In genomic region chr5:147186001-147186431, GRCm38 (mm10) we compare ENCODE assay signal across 8 mouse cellular contexts. TPM values are rescaled to one million over a fixed set of nuclear protein-coding genes. Genes with fewer than 3 reads are reported as not detected.
DNase-seq lines count a peak whose midpoint lies in the region; ATAC-seq and TF ChIP-seq lines count a peak whose summit lies in the region.

No protein-coding gene starts in this region.

- TF ChIP-seq CTCF in thymus, adult 2 months (IDR thresholded peaks at IDR 0.05; ENCODE audit: borderline replicate concordance, control insufficient read depth, extremely low read depth, insufficient read depth, low read length, poor library complexity) = no peak

- H3K27me3 ChIP-seq in heart, embryonic 15.5 days = peaks cover 87% of the 10 kb centered on the region
- H3K27me3 ChIP-seq in limb, embryonic 13.5 days = peaks cover 95% of the 10 kb centered on the region
- peaks cover 51% of the 10 kb centered on the region for H3K27me3 ChIP-seq in midbrain, embryonic 16.5 days (ENCODE audit: control insufficient read depth, insufficient read depth, low read depth, low read length)
- H3K27me3 ChIP-seq in thymus, adult 2 months (ENCODE audit: control insufficient read depth, insufficient read depth, low read length) = peaks cover 27% of the 10 kb centered on the region

- peaks cover 29% of the 10 kb centered on the region for H3K4me1 ChIP-seq in heart, embryonic 15.5 days (replicated peaks)
- H3K4me1 ChIP-seq in limb, embryonic 13.5 days = peaks cover 23% of the 10 kb centered on the region
- H3K4me1 ChIP-seq in midbrain, embryonic 16.5 days (ENCODE audit: control insufficient read depth, insufficient read depth, low read length) = peaks cover 28% of the 10 kb centered on the region
- H3K4me1 ChIP-seq in thymus, adult 2 months (replicated peaks; ENCODE audit: control insufficient read depth, insufficient read depth, low read length) = no peaks in the 10 kb centered on the region

- H3K4me2 ChIP-seq in heart, embryonic 15.5 days = peak overlapping the region; percentile 52
- H3K4me2 ChIP-seq in limb, embryonic 13.5 days (replicated peaks) = peak overlapping the region; percentile 48
- H3K4me2 ChIP-seq in midbrain, embryonic 16.5 days (ENCODE audit: low read length) = peak overlapping the region; percentile 60

- no peak for TF ChIP-seq POLR2A in thymus, adult 2 months (IDR thresholded peaks at IDR 0.05; ENCODE audit: control insufficient read depth, extremely low read depth, insufficient read depth, low read length, poor library complexity)

- H3K27ac ChIP-seq in heart, embryonic 15.5 days = no peak overlapping the region
- no peak overlapping the region for H3K27ac ChIP-seq in limb, embryonic 13.5 days
- H3K27ac ChIP-seq in midbrain, embryonic 16.5 days (ENCODE audit: low read length) = no peak overlapping the region
- H3K27ac ChIP-seq in thymus, adult 2 months (ENCODE audit: control insufficient read depth, insufficient read depth, low read length) = no peak overlapping the region

- DNase-seq in spleen, postnatal 36 days (ENCODE audit: low spot score in 2 of 2) = peak; percentile 4 to 10
- DNase-seq in spleen, postnatal 4 days (ENCODE audit: low spot score in 2 of 2) = no peak
- peak; percentile 56 to 58 for DNase-seq in cerebellum, postnatal 25 days
- no peak for DNase-seq in urinary bladder, adult 2 months (ENCODE audit: low spot score)
- DNase-seq in thymus, adult 2 months = no peak

- no peak overlapping the region for H3K9ac ChIP-seq in heart, embryonic 15.5 days
- no peak overlapping the region for H3K9ac ChIP-seq in limb, embryonic 13.5 days
- no peak overlapping the region for H3K9ac ChIP-seq in midbrain, embryonic 16.5 days (ENCODE audit: low read depth, low read length)

- peak overlapping the region; percentile 31 for H3K4me3 ChIP-seq in heart, embryonic 15.5 days
- peak overlapping the region; percentile 22 for H3K4me3 ChIP-seq in limb, embryonic 13.5 days
- no peak overlapping the region for H3K4me3 ChIP-seq in midbrain, embryonic 16.5 days (ENCODE audit: low read depth, low read length)
- no peak overlapping the region for H3K4me3 ChIP-seq in thymus, adult 2 months (ENCODE audit: control insufficient read depth, insufficient read depth, low read length)

- WGBS in heart, embryonic 15.5 days = under 1% methylated on average over 26 of the region's 26 CpGs
- WGBS in limb, embryonic 13.5 days = under 1% methylated on average over 25 of the region's 26 CpGs
- 0% methylated on average over 26 of the region's 26 CpGs for WGBS in midbrain, embryonic 16.5 days
- 2% methylated on average over 25 of the region's 26 CpGs for WGBS in thymus, adult 2 months

- no peaks in the 10 kb centered on the region for H3K36me3 ChIP-seq in heart, embryonic 15.5 days
- H3K36me3 ChIP-seq in limb, embryonic 13.5 days = no peaks in the 10 kb centered on the region
- no peaks in the 10 kb centered on the region for H3K36me3 ChIP-seq in midbrain, embryonic 16.5 days (ENCODE audit: control insufficient read depth, insufficient read depth, low read length)
- no peaks in the 10 kb centered on the region for H3K36me3 ChIP-seq in thymus, adult 2 months (ENCODE audit: control insufficient read depth, insufficient read depth, low read length)

- ATAC-seq in heart, embryonic 15.5 days (replicated peaks; ENCODE audit: insufficient number of reproducible peaks, insufficient read depth, low FRiP score, low read depth) = no peak
- no peak for ATAC-seq in limb, embryonic 13.5 days (ENCODE audit: low FRiP score, low read depth)
- 0 out of 2 replicates have a peak, but pooled peaks have one; percentile 9 for ATAC-seq in midbrain, embryonic 16.5 days

- H3K9me3 ChIP-seq in heart, embryonic 15.5 days (replicated peaks) = 0 out of 2 replicates have a peak, but pooled peaks cover 3% of the 10 kb centered on the region
- peaks cover 6% of the 10 kb centered on the region; the same call in 1 of the 2 replicates for H3K9me3 ChIP-seq in limb, embryonic 13.5 days
- no peaks in the 10 kb centered on the region for H3K9me3 ChIP-seq in midbrain, embryonic 16.5 days (replicated peaks; ENCODE audit: control insufficient read depth, low read length, poor library complexity, severe bottlenecking)

RNA-seq across cellular contexts. Expression of gene Gsx1, which starts 2.5 kb away (rescaled TPM):
- polyA plus RNA-seq in heart, embryonic 15.5 days (2015; fragmentation: Nextera tagmentation; extraction: Ambion mirVana) = not detected in 2 replicates
- polyA plus RNA-seq in limb, embryonic 13.5 days (2015; fragmentation: Nextera tagmentation; extraction: Ambion mirVana) = not detected in 2 replicates
- 2.2 and 4.2 TPM in 2 replicates for polyA plus RNA-seq in midbrain, embryonic 16.5 days (2015; fragmentation: Nextera tagmentation; extraction: Ambion mirVana)
- not detected in 2 replicates for polyA plus RNA-seq in urinary bladder, adult 2 months (2012; rRNA removed)
- not detected in 2 replicates for polyA plus RNA-seq in thymus, adult 2 months (2012; rRNA removed)

Comparison
In these comparisons a context has a peak if more than half of its experiments do, and no peak if none do; other contexts are left out.
1. DNase-seq: peak in spleen, postnatal 36 days (2 of 2) and cerebellum, postnatal 25 days (2 of 2); none in spleen, postnatal 4 days (0 of 2), urinary bladder, adult 2 months (single experiment) and thymus, adult 2 months (single experiment).
2. H3K4me3 ChIP-seq: peak in heart, embryonic 15.5 days (single experiment) and limb, embryonic 13.5 days (single experiment); none in midbrain, embryonic 16.5 days (single experiment) and thymus, adult 2 months (single experiment).
3. Peak in every context shown above with its lines, with median percentiles within 50 percentile points of each other: H3K4me2 ChIP-seq.